Mouse (Mus musculus): Measurements from ENCODE around the gene Gdf10. TPM values are rescaled to one million over a fixed set of nuclear protein-coding genes. Genes with fewer than 3 reads are reported as not detected.

The Gdf10 gene
- polyA plus RNA-seq, 1 experiment: 8.9 TPM

- DNase-seq: peak; percentile 46
- TF ChIP-seq POLR2A (IDR thresholded peaks at IDR 0.05; ENCODE audit: low read depth, low read length): no peak
- peak; percentile 79 for TF ChIP-seq CTCF (conservative IDR thresholded peaks at IDR 0.05; ENCODE audit: insufficient read depth, insufficient read length, low read depth, low read length)
- H3K27me3 ChIP-seq (replicated peaks; ENCODE audit: control insufficient read depth, insufficient read depth, low read length): no peaks in the 10 kb centered on the region
These were observed 15.7 kb downstream of the Gdf10 start for GRCm38 (mm10) chr14:33939117-33939516.

GRCm38 (mm10) chr14:33940739-33941138 is 17.4 kb downstream of the Gdf10 start, which contains the start of gene Gdf2:
Gene Gdf2, plus strand, starts transcription at chr14:33941039.
- no peak within 1 kb of the TSS for H3K27ac ChIP-seq (ENCODE audit: insufficient read depth, low read depth, low read length)

More at GRCm38 (mm10) chr14:33939117-33939516, 15.7 kb downstream of the Gdf10 start:
- Histone ChIP-seq H3K27ac (ENCODE audit: insufficient read depth, low read depth, low read length) (no peak overlapping the region), H3K36me3 (ENCODE audit: control insufficient read depth, insufficient read depth, low read length) (no peaks in the 10 kb centered on the region), H3K4me1 (ENCODE audit: control insufficient read depth, insufficient read depth, low read length) (no peaks in the 10 kb centered on the region), H3K4me3 (ENCODE audit: insufficient read depth, low read depth, low read length) (no peak overlapping the region)
- WGBS: 33% methylated on average over 9 of the region's 9 CpGs

GRCm38 (mm10) chr14:33942222-33942621 is 18.8 kb downstream of the Gdf10 start:
- 78% methylated on average over 5 of the region's 5 CpGs for WGBS
- no peaks in the 10 kb centered on the region for H3K4me1 ChIP-seq (ENCODE audit: control insufficient read depth, insufficient read depth, low read length)
- H3K4me3 ChIP-seq (ENCODE audit: insufficient read depth, low read depth, low read length): no peak overlapping the region
- no peaks in the 10 kb centered on the region for H3K27me3 ChIP-seq (replicated peaks; ENCODE audit: control insufficient read depth, insufficient read depth, low read length)
- DNase-seq: no peak
- H3K27ac ChIP-seq (ENCODE audit: insufficient read depth, low read depth, low read length): no peak overlapping the region
- no peaks in the 10 kb centered on the region for H3K36me3 ChIP-seq (ENCODE audit: control insufficient read depth, insufficient read depth, low read length)
- TF ChIP-seq CTCF (conservative IDR thresholded peaks at IDR 0.05; ENCODE audit: insufficient read depth, insufficient read length, low read depth, low read length) (no peak), POLR2A (IDR thresholded peaks at IDR 0.05; ENCODE audit: low read depth, low read length) (no peak)

More at GRCm38 (mm10) chr14:33940739-33941138, 17.4 kb downstream of the Gdf10 start, which contains the start of gene Gdf2:
- no peaks in the 10 kb centered on the region for H3K4me1 ChIP-seq (ENCODE audit: control insufficient read depth, insufficient read depth, low read length)
- TF ChIP-seq CTCF (conservative IDR thresholded peaks at IDR 0.05; ENCODE audit: insufficient read depth, insufficient read length, low read depth, low read length) (no peak), POLR2A (IDR thresholded peaks at IDR 0.05; ENCODE audit: low read depth, low read length) (no peak)
- H3K36me3 ChIP-seq (ENCODE audit: control insufficient read depth, insufficient read depth, low read length): no peaks in the 10 kb centered on the region
- WGBS: 89% methylated on average over 8 of the region's 8 CpGs
- DNase-seq: no peak
- H3K4me3 ChIP-seq (ENCODE audit: insufficient read depth, low read depth, low read length): no peak within 1 kb of the TSS
- H3K27me3 ChIP-seq (replicated peaks; ENCODE audit: control insufficient read depth, insufficient read depth, low read length): no peaks in the 10 kb centered on the region

- 77% methylated on average over 6 of the region's 6 CpGs for WGBS
- no peaks in the 10 kb centered on the region for H3K4me1 ChIP-seq (ENCODE audit: control insufficient read depth, insufficient read depth, low read length)
- DNase-seq: no peak
- no peak overlapping the region for H3K27ac ChIP-seq (ENCODE audit: insufficient read depth, low read depth, low read length)
- TF ChIP-seq CTCF (conservative IDR thresholded peaks at IDR 0.05; ENCODE audit: insufficient read depth, insufficient read length, low read depth, low read length) (no peak), POLR2A (IDR thresholded peaks at IDR 0.05; ENCODE audit: low read depth, low read length) (no peak)
- no peaks in the 10 kb centered on the region for H3K36me3 ChIP-seq (ENCODE audit: control insufficient read depth, insufficient read depth, low read length)
- H3K4me3 ChIP-seq (ENCODE audit: insufficient read depth, low read depth, low read length): no peak overlapping the region
- no peaks in the 10 kb centered on the region for H3K27me3 ChIP-seq (replicated peaks; ENCODE audit: control insufficient read depth, insufficient read depth, low read length)
These were observed 22.7 kb downstream of the Gdf10 start for GRCm38 (mm10) chr14:33946125-33946524.

- no peak for DNase-seq
- no peak for TF ChIP-seq POLR2A (IDR thresholded peaks at IDR 0.05; ENCODE audit: low read depth, low read length)
- TF ChIP-seq CTCF (conservative IDR thresholded peaks at IDR 0.05; ENCODE audit: insufficient read depth, insufficient read length, low read depth, low read length): no peak
- Histone ChIP-seq H3K36me3 (ENCODE audit: control insufficient read depth, insufficient read depth, low read length) (no peaks in the 10 kb centered on the region), H3K27me3 (replicated peaks; ENCODE audit: control insufficient read depth, insufficient read depth, low read length) (no peaks in the 10 kb centered on the region), H3K4me3 (ENCODE audit: insufficient read depth, low read depth, low read length) (no peak overlapping the region), H3K27ac (ENCODE audit: insufficient read depth, low read depth, low read length) (no peak overlapping the region), H3K4me1 (ENCODE audit: control insufficient read depth, insufficient read depth, low read length) (no peaks in the 10 kb centered on the region)
- 58% methylated on average over 6 of the region's 6 CpGs for WGBS
These were observed 29.0 kb downstream of the Gdf10 start for GRCm38 (mm10) chr14:33952233-33952981.

- Histone ChIP-seq H3K27me3 (replicated peaks; ENCODE audit: control insufficient read depth, insufficient read depth, low read length) (no peaks in the 10 kb centered on the region), H3K4me1 (ENCODE audit: control insufficient read depth, insufficient read depth, low read length) (no peaks in the 10 kb centered on the region), H3K4me3 (ENCODE audit: insufficient read depth, low read depth, low read length) (no peak within 1 kb of the TSS), H3K27ac (ENCODE audit: insufficient read depth, low read depth, low read length) (no peak within 1 kb of the TSS), H3K36me3 (ENCODE audit: control insufficient read depth, insufficient read depth, low read length) (no peaks in the 10 kb centered on the region)
- 80% methylated on average over 5 of the region's 5 CpGs for WGBS
- TF ChIP-seq POLR2A (IDR thresholded peaks at IDR 0.05; ENCODE audit: low read depth, low read length) (no peak), CTCF (conservative IDR thresholded peaks at IDR 0.05; ENCODE audit: insufficient read depth, insufficient read length, low read depth, low read length) (no peak)
- DNase-seq: no peak
These were observed 30.4 kb downstream of the Gdf10 start, which contains the start of gene Rbp3 for GRCm38 (mm10) chr14:33953761-33954160. Gene Rbp3, plus strand, starts transcription at chr14:33954003.

DNA sequence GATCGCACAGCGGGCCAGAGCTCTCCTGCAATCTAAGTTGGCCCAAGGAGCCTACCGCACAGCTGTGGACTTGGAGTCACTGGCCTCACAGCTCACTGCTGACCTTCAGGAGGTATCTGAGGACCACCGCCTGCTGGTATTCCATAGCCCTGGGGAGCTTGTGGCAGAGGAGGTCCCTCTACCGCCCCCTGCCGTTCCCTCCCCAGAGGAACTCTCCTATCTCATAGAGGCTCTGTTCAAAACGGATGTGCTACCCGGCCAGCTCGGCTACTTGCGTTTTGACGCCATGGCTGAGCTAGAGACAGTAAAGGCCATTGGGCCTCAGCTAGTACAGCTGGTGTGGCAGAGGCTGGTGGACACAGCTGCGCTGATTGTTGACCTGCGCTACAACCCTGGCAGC is 32.7 kb downstream of the Gdf10 start:
- H3K36me3 ChIP-seq (ENCODE audit: control insufficient read depth, insufficient read depth, low read length): no peaks in the 10 kb centered on the region

More for the DNA sequence above, 32.7 kb downstream of the Gdf10 start:
- WGBS: 78% methylated on average over 13 of the region's 13 CpGs
- no peak for DNase-seq
- H3K4me3 ChIP-seq (ENCODE audit: insufficient read depth, low read depth, low read length): no peak overlapping the region
- H3K27ac ChIP-seq (ENCODE audit: insufficient read depth, low read depth, low read length): no peak overlapping the region
- TF ChIP-seq POLR2A (IDR thresholded peaks at IDR 0.05; ENCODE audit: low read depth, low read length) (no peak), CTCF (conservative IDR thresholded peaks at IDR 0.05; ENCODE audit: insufficient read depth, insufficient read length, low read depth, low read length) (no peak)
- H3K4me1 ChIP-seq (ENCODE audit: control insufficient read depth, insufficient read depth, low read length): no peaks in the 10 kb centered on the region
- H3K27me3 ChIP-seq (replicated peaks; ENCODE audit: control insufficient read depth, insufficient read depth, low read length): no peaks in the 10 kb centered on the region
